Mouse (Mus musculus) cerebellum, postnatal 14 days (tissue): ENCODE data around the gene Prl4a1.
"Not testable (repeated sequence)": the region's sequence is repeated elsewhere in the genome, so short reads cannot be mapped to it uniquely, and the experiment has no call there.

Experiments
- DNase-seq, 2 experiments: peaks; one replicate each; pipeline ENCODE4 v3.0.0; 2021; ENCODE audit warnings: mixed read lengths in 2 of 2

Gene Prl4a1

GRCm38 (mm10) chr13:28015912-28016311 is at the start of gene Prl4a1:
Gene Prl4a1 (plus strand): TSS chr13:28016212.
- no peak for DNase-seq

GRCm38 (mm10) chr13:27972931-27973330 is 43.1 kb upstream of the Prl4a1 start:
- DNase-seq, result no peak

DNA sequence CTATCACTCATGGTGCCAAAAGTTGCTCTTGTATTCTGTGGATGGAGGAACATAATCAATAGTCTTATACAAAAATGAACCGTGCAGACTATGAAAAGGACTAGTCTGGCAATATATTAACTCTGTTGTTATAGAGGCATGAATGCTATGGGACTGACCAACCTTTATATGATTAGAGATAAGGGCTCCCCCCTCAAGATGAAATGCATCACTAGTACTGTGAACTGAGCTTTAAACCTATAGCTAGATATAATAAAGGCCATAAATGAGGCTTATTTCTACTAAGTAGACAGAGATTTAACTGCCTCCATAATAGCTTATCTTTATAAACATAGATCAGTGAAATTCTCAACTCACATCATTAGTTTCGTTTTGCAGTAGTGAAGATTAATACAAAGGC is 41.7 kb upstream of the Prl4a1 start:
- not testable (repeated sequence) for DNase-seq

- no peak for DNase-seq
These were observed 38.4 kb upstream of the Prl4a1 start for GRCm38 (mm10) chr13:27977646-27978045.

GRCm38 (mm10) chr13:27996557-27996956 is 19.5 kb upstream of the Prl4a1 start:
- not testable (repeated sequence) for DNase-seq

GRCm38 (mm10) chr13:28029330-28029729 is 13.3 kb downstream of the Prl4a1 start:
- no peak for DNase-seq

DNA sequence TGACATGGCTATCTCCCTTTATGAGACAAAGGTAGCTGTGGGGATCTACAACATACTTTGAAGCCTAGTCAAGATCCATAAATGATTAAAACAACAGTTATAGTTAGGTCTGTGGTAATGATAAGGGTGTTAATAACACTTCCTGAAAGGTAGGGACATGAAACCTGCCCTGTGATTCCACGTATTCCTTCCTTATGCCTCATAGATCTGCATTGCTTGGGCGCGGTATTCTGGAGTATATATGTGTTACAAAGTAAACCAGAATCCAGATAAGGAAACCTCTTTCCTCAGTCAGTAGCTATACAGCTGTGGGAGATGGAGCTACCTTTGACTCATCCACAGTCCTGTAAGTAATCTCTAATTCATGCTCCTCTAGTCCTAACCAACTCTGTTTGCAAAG is 53.3 kb downstream of the Prl4a1 start:
- DNase-seq, result no peak
